Mouse (Mus musculus) embryo, embryonic 10 days (tissue): ENCODE data around the gene Ppcs.
A peak's percentile ranks its signal among the peaks of the same experiment; 100 is the strongest.

Experiments
- DNase-seq: peaks from one replicate; pipeline ENCODE4 v3.0.0-alpha.2; 2015; ENCODE audit warnings: low spot score

Gene Ppcs

DNA sequence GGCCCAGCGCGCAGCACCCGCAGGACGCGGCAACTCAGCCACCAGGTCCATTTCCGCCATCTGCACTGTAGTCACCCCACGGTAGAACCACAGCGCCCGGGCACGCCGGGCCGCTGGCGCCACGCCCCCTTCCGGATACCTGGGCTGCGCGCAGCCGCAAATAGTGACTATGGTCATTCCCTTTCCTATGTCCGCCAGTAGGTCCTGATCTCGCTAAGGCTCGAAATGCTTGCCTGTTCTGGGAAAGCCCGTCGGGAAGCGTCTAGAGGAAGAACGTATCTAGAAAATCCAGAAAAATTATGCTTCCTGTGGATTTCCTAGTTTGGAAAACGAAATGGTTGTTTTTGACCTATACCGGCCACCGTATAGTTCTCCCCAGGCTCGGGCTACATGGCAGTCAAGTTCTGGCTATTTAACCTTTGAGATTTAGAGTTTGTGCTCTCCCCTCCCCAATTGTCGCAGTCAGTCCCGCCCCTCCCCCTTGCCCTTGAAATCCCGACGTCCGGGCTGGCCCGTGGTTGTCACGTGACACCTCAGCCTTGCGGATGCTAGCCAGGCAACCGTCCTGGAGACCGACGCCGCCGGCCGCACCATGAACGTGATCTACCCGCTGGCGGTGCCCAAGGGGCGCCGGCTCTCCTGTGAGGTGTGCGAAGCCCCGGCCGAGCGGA, at the start of gene Ppcs, which contains the start of gene Zmynd12:
TSS of gene Ppcs (minus strand) at position 127 of the 671 bp plus-strand sequence.
TSS of gene Zmynd12 (plus strand) at position 521 of the 671 bp plus-strand sequence.
- peak; percentile 92 for DNase-seq

DNA sequence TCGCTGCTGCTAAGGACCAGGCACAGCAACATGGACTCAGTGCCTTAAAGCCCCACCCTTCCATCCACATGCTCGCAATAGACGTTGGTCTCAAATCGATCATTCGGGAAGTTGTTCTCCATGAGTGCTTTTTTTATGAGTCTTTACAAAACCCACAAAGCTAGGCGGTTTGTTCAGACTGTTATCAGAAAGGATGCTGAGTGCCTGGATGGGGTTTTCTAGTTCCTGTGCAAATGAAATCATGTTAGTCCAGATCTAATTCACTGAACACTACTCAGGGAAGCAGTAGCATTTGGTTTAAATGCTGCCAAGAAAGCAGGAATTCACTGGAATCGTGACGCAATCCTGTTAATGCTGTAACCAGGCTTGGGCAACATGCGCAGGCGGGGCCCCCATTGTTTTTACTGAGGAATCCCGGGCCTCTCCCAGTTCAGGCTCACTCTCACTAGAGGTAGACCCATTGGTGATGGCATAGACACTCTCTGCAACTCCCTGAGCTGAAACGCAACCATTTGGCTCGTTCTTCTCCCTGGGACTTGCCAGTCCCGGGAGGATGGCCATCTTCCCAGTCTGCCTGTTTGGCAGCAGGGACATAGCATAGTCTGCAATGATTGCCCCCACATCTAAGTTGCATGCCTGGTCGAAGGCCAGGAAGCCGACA, 45.6 kb upstream of the Ppcs start:
- DNase-seq = no peak

DNA sequence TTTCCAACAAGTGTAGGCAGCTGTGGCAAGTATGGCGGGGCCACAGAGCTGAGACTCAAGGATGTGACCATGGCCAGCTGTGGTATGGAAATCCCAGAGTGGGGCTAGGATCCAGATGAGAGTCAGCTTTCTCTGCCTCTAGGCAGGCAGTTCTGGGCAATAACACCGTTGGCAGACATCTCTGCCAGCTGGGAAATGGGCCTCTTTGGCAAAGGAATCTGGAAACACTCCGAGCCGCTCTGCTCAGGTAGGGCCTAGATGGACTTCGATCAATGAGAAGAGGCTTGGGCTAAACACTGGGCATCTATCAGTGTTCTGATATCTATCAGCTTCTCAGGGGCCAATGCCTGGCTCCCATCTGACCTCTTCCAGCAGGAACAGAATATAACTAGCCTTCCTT, 43.6 kb upstream of the Ppcs start:
- DNase-seq = no peak

DNA sequence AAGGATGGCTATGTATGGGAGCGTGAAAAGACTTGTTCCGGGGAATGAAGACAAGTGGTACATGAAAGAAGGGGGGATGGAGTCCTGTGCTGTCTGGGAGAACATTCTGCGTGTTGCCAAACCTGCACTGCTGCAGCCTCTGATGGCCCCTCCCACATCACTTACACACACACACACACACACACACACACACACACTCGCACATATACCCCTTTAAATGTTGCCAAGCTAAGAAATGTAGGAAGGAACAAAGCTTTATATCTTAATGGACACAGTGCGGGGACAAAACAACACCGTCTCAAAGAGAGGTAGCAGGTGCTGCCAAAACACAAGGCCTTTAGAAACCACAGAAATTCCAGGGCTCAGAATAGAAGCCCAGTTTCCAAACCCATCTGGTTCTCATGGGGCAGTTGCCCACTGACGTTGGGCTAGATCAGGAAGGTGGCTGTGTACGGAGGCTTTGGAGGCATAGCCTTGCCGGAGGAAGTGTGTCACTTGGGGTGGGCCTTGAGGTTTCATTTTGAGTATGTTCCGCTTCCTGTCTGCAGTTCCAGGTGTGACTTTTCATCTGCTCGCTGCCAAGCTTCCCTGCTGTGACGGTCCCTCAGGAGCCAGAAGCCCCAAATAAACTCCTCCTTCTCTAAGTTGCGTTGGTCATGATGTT, 41.7 kb upstream of the Ppcs start:
- no peak for DNase-seq

DNA sequence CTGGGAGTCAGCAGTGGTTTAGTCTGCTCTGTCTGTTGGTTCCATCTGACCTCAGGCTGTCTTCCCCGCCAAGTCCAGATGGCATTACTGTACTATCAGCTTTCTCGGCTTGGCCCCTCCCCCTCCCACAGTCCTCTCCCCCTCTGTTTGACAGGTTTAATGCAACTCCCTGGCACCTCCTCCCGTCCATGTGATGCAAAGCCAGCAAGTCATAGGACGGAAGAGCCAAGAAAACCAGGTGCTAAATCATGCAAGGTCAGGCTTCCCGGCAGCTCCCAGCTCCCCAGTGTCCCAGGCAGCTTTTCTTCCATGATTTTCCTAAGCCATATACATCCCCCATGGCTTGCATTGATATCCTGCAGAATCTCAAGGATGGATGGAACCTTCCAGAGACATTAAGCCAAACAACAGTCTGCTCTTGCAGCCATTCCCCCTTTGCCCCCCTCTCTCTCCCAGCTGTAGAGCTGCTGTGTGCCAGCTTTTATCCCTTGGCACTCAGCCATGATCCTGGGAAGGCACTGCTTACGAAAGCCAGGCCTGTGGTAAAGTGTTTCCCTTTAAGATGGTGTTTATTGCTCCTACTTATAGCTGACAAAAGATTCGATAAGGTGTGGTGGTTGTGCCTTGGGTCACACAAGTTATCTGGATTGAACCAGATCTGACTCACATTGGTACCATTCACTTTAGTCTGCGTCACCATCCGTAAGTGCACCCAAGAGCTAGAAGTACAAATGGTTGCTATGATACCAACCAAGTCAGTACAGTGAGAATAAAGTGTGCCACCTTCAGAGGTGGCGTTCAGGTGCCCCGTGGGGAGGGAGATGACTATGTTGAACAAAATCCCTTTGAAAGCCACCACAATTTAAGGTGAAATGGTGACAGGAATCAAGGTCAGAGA, 40.9 kb upstream of the Ppcs start:
- peak; percentile 21 for DNase-seq

DNA sequence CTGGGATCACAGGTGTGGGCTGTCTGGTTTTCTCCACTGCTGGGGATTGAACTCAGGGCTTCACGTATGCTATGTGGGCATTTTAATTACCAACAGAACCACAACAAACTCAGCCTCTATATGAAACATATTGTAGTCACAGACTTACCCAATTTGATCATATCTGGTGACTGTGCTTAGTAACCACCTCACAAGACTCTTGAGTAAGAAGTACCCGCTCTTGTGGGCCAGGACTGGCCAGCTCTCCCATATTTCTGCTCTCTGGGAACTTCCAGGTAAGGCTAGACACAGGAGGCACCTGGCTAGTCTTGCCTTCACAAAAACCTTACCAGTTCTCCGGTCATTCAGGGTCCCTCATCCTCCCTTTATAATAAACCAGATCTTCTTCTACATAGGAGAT, 40.2 kb upstream of the Ppcs start:
- DNase-seq = no peak

DNA sequence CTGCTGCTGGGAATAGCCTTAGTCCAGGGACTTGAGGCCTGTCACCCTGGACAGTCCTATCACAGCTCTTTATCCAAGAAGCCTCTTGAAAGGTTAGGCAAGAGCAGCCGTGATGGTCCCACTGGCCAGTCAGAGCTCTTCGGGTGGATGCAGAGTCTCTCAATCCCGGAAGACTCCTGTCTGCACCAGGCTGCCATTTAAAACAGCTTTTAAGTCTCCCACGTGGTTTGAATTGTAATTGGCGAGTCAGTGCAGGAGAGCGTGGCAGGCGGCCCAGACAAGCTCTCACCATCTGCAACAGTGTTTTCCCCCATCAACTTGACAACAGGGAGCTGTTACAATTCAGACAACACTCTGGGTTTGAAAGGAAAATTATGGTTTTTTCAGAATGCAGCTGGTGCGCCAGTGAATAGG, 38.5 kb upstream of the Ppcs start:
- DNase-seq = peak; percentile 14

DNA sequence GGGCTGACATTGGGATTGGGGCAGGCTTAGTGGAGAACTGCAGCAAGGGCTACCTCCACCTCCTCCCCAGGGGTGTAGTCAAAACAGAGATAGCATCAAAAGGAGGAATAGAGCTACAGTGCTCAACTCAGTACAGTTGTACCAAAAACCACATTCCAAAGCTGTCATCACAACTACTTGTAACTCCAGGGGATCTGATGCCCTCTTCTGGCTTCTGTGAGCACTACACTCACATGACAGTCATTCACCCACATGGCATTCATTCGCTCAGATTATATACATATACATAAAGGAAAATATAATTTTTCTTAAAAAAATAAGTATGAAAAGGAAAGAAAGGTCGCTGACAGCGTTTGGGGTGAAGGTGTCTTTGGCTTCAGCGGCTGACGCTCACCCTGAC, 38.1 kb upstream of the Ppcs start:
- peak; percentile 21 for DNase-seq

DNA sequence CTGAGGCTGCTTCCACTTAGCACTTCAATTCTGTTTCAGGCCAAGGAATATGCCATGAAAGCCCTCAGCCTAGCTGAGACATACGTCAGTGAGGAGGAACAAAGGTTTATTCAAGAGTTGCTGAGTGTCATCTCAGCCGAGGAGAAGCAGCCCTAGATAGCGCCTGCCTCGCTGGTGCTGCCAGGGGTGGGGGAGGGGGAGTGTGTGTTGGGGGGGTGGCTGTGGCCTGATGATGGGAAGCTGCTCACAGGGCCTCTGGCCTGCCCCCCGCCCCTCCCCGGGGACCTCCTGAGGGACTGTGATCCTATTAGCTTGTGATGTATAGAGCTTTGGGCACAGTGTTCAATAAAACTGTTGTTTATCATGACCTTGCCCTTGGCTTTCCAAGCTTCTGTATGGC, 31.3 kb upstream of the Ppcs start:
- no peak for DNase-seq

DNA sequence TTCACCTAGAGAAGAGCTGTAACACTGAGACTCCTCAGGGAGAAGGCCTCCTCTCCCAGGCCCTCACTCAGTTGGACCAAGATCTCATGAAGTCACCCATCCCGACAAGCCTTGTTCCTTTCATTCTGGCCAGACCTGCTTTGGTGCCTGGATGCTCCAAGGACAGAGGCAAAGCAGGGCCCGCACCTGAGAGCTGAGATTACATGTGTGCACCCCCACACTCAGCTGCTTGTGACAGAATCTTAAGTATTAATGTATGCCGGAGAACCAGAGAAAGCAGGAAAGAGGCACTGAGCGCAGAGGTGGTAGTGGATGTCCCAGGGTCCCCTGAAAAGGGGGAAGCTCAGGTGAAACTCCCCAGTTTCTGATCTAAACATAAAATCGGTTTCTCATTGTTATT, 30.9 kb upstream of the Ppcs start:
- no peak for DNase-seq

DNA sequence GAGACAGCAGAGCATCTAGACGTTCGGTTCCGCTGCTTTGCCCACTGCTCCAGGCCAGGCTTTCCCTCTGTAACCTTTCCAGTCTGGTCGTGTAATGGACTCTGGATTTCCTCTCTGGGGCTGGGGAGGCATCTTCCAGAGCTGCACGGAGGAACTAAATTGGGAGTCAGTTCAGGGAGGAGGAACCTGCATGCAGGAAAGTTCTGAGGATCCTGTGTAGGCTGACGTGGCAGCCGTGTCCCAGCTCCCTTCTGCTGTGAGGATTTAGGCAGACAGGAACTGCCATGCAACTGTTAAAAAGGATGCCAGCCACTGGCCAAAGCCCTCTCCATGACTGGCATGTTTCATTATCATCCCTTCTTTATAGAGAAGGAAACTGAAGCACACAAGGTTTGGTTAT, 28.2 kb upstream of the Ppcs start:
- no peak for DNase-seq

DNA sequence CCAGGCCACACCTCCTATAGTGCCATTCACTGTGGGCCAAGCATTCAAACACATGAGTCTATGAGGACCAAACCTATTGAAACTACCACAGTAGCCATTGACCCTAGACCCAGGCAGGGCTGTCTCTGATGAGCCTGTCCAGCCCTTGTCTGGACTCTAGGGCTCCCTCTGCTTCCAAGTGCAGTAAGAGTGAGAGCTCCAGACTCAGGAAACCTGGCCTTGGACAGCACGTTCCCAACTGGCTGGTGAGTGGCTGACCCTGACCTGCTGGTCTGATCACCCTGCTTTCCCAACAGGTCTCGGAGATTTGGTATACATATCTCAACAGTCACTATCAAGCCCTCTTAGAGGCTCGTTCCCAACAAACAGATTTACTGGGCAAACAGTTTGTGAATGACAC, 25.6 kb upstream of the Ppcs start:
- DNase-seq = no peak

DNA sequence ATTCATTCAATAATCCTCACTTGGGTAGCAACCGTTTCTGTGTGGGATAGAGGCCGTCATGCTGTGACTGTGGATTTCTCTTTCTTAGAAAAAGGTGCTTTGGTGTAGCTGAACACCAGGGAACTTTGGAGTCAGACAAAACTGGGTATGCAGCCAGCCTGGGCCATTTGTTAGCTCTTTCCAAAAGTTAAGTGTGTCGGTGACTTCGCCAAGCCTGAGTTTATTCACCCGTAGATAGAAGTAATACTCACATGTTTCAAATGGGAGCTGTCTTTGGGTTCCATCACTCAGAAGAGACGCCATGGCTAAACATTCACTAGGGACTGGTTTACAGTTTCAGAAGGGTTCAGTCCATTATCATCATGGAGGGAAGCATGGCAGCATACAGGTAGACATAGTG, 25.0 kb upstream of the Ppcs start:
- DNase-seq = no peak

DNA sequence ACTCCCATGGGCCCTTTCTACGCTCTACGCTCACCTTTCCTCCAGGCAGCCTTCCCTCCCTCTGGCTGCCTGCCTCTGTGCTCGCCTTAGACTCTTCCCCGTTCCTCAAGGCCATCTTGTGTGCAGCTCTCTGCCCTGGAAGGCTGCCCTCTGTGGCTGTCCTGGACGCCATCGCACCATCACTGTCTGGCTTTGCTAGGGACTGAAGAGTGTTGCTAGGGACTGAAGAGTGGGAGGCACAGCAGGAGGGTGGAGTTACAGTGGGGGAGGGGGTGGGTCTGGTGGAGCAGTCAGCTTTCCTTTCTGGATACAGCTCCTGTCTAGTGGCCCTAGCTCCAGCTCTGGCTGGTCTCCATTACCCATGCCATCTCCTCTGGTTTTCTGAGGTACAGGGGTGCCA, 20.3 kb upstream of the Ppcs start:
- DNase-seq = peak; percentile 23

DNA sequence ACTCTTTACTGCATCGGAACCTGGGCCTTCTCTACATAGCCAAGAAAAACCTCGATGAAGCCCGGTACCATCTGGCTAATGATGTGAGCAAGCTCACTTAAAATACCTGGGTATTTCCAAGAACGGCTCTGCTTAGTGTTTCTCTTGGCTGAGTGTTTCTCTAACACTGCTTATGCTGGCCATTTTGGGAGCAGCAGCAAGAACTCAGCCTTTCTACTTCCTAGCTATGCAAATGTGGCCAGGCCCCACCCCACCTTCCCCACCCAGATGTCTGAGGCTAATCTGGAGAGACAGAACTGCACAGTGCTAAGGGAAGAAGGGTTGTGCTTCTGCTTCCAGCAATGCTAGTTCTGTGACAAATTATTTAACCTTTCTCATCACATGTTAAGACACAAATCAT, 19.6 kb upstream of the Ppcs start:
- DNase-seq = no peak

DNA sequence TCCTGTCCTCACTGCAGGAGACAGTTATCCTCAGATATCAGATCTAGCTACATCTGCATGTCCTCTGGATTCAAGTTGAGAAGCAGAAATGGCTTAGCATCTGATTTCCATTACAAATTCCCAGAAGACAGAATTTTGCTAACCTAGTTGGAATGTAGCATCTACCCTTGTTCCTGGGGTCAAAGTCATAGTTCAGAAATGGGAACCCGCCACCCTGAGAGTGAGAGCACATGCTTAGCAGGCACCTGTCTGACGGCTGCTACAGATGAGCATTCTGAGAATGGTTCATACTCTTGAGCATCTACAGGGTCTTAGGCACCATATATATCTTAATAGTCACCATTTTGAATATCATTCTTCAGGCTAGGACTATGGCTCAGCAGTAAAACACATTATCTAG, 15.7 kb upstream of the Ppcs start:
- no peak for DNase-seq

DNA sequence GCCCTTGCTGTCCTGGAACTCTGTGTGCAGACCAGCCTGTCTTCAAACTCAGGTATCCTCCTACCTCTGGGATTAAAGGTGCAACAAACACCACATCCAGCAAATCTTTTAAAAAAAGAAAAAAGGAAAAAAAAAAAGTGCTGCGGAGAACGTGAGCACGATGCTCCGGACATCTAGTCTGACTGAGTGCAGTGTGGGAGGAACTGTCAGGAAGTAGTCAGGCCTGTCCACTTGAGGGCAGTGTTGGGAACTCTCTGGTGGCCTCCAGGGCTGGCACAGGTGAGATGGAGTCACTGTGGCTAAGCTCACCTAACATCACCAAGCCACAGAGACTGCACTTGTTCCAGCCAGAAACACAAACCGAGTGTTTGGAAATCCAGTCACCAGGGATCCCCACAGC, 8.5 kb upstream of the Ppcs start:
- DNase-seq = peak; percentile 62

DNA sequence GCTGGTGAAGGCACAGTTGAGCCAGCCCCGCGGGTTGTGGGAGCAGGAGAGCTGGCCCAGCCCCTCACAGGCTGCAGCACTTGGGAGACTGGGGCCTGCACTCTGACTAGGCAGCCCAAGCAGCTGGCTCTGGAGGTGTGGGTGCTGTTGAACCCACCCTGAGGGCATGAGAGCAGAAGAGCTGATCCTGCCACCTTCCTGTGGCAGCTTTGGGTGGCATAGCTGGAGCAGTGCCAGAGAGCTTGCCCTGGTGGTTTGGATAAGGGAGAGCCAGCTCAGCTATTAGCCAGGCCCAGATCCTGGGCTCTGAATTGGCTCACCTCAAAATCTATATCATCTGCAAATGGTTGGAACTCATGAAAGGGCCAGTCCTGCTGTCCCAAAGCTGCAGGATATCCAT, 5.5 kb upstream of the Ppcs start:
- no peak for DNase-seq

DNA sequence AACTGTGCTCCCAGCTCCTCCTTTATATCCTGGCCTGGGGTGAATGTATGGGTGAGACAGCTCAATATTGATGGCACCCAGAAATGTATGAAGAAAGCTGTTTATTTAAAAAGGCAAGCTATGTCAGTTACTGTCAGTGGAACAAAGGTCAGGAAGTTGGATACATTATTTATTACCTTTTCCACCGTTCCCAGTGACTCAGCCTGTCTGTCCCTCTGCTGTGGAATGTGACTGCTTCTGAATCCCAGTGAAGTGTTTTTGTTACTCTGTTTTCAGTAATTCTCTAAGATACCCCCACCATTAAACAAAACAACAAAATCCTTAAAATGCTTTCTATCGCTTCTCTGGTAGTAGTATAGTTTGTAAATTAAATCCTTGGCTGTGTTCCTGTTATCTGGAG, 3.4 kb upstream of the Ppcs start:
- no peak for DNase-seq

DNA sequence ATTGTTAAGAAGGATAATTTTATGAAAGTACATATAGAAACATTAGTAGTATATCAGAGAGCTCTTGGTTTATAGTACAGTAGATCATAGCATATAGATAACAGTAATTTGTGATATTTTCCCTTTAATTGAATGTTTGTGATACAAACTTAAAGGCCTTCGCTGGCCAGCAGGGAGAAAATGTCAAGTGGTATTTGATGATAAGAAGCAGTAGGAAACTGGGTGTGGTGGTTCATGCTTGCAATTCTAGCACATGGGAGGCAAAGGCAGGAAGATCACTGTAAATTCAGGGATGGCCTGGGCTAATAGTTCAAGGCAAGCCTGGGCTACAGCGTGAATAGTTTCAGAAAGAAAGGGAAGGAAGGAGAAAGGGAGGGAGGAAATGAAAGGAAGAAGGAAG, 2.9 kb upstream of the Ppcs start:
- DNase-seq = no peak

DNA sequence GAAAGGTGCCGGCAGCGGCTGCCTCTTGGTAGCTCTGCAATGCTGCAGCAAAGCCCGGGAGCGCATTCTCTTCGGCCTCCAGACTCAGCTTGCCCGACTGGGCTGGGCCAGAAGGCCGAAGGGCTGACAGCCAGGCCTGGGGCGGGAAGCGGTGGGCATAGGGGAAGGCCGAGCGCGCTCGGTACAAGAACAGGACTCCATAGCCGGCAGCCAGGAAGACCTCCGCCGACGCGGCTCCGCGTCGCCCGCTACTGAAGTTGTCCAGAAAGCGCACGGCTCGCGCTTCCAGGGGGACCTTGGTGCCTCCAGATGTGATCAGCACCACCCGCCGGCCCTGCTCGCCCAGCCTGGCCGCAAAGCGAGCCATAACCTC, 313 bp downstream of the Ppcs start:
- DNase-seq = no peak

DNA sequence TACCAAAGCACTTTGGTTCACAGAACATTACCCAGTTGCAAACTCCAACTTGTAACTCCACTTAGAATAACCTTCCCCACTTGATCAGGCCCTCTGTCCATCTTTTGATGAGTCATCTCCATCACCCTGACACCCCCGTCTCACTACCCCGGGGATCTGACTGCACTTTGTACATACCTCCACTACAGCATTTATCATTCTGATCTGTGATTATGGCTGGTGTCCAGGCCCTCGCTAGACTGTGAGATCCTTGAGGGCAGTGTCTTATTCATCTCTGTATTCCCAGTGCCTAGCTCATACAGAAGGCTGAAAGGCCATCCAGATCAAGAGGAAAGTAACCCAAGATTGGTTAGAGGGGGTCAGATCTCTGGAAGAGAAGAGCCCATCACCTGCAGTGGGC, 1.0 kb downstream of the Ppcs start:
- DNase-seq = no peak

DNA sequence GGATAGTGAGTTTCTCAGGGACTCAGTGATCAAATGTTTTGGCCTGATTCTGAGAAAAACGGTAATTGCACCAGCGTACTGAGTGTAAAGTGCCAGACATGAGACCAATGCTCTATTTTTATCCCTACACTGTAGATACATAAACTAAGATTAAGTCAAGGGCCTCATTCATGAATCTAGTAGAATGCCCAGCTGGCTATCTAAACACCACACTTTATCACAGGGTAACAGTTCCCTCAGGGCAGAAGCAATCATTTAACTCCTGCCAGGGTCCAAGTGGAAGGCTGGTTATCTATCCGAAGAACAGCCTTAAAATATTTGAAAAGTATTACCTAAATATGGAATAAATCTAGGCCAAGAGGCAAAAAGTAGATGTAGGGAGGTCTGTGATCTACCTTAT, 4.3 kb downstream of the Ppcs start:
- no peak for DNase-seq
